Mouse (Mus musculus) hindbrain, postnatal 0 days (tissue): ENCODE results near the gene Fos. TPM values are rescaled to one million over a fixed set of nuclear protein-coding genes. Genes with fewer than 3 reads are reported as not detected.

ENCODE experiments used
- ATAC-seq: fragments of 200-750 bp; cut with Nextera tagmentation; 2 replicates; pipeline ENCODE4 v1.8.0; 2017; ENCODE audit warnings: mild to moderate bottlenecking, moderate TSS enrichment, moderate library complexity
- DNase-seq: peaks from one replicate; pipeline ENCODE4 v3.0.0-alpha.2; 2015; ENCODE audit warnings: low spot score
- H3K27ac ChIP-seq: fragments of 300-500 bp; sonication (generic); 2 replicates; pipeline ENCODE4 v1.5.1; 2014; ENCODE audit warnings: mild to moderate bottlenecking
- H3K27me3 ChIP-seq: fragments of 300-500 bp; sonication (generic); 2 replicates; pipeline ENCODE4 v1.6.1; 2014; ENCODE audit warnings: low read length, mixed read lengths; ENCODE audit not compliant: insufficient read depth
- H3K36me3 ChIP-seq: fragments of 300-500 bp; sonication (generic); 2 replicates; pipeline ENCODE4 v1.6.1; 2014; ENCODE audit warnings: low read length, mixed read lengths; ENCODE audit not compliant: insufficient read depth
- H3K4me1 ChIP-seq: fragments of 300-500 bp; sonication (generic); 2 replicates; pipeline ENCODE4 v1.6.1; 2014; ENCODE audit warnings: antibody characterized with exemption, low read length, mixed read lengths; ENCODE audit not compliant: insufficient read depth
- H3K4me2 ChIP-seq: fragments of 300-500 bp; sonication (generic); 2 replicates; pipeline ENCODE4 v1.6.1; 2014; ENCODE audit warnings: low read depth, mild to moderate bottlenecking, low read length, moderate library complexity, mixed read lengths
- H3K4me3 ChIP-seq: fragments of 300-500 bp; sonication (generic); 2 replicates; pipeline ENCODE4 v1.5.1; 2014; ENCODE audit warnings: low read length
- H3K9ac ChIP-seq: fragments of 300-500 bp; sonication (generic); replicated peaks from 2 replicates; pipeline ENCODE4 v1.6.1; 2014; ENCODE audit warnings: mild to moderate bottlenecking, low read length, moderate library complexity, mixed read lengths
- H3K9me3 ChIP-seq: fragments of 300-500 bp; sonication (generic); 2 replicates; pipeline ENCODE4 v1.6.1; 2016; ENCODE audit warnings: low read length, mixed read lengths
- CTCF ChIP-seq: IDR thresholded peaks from 2 replicates; pipeline ENCODE4 v1.5.1; 2016; ENCODE audit warnings: antibody characterized with exemption, control low read depth, low read depth
- WGBS: fragments of 180-500 bp; shearing (Covaris S2); extraction: QIAGEN DNeasy Blood & Tissue Kit; methylation state at CpG from one replicate; pipeline ENCODE4 v1.1.7; 2014; 5-methylcytosine and 5-hydroxymethylcytosine counted together
- polyA plus RNA-seq: library from polyadenylated mRNA; unstranded; fragments of >200 nt; fragmentation: Nextera tagmentation; extraction: Ambion mirVana; gene quantifications from 2 replicates; pipeline ENCODE4 v1.2.1, GENCODE M21; 2015
- total RNA-seq: library from RNA; depleted of rRNA; stranded (reverse); fragments of >200 nt; gene quantifications from 2 replicates; pipeline ENCODE4 v1.2.3, GENCODE M21; 2014

Gene Fos
- total and polyA plus RNA-seq, 2 experiments from 2014 or later = 12.1 to 23.4 TPM

DNA sequence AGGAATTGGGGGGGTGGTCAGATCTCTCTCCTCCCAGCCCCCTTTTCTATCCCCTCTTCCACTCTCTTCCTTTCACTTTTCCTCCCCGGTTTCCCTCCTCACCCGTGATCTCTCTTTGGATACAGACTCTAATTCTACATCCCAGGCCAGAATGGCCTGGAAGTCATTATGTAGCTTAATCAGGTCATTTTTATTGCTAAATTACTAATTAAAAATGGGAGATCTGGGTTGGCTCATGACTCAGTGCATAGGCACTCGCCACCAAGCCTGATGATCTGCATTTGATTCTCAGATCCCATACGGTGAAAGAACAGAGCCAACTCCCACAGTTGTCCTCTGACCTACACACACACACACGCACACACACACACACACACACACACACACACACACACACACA, 39.2 kb upstream of the Fos start:
- peaks cover 14% of the 10 kb centered on the region for H3K4me1 ChIP-seq
- no peak for TF ChIP-seq CTCF
- H3K36me3 ChIP-seq = no peaks in the 10 kb centered on the region
- no peak for ATAC-seq
- no peak for DNase-seq
- H3K4me2 ChIP-seq = no peak overlapping the region
- no peaks in the 10 kb centered on the region for H3K27me3 ChIP-seq
- no peak overlapping the region for H3K4me3 ChIP-seq
- no peaks in the 10 kb centered on the region for H3K9me3 ChIP-seq
- H3K27ac ChIP-seq = no peak overlapping the region
- H3K9ac ChIP-seq = no peak overlapping the region
- WGBS = 72% methylated on average over 5 of the region's 5 CpGs

DNA sequence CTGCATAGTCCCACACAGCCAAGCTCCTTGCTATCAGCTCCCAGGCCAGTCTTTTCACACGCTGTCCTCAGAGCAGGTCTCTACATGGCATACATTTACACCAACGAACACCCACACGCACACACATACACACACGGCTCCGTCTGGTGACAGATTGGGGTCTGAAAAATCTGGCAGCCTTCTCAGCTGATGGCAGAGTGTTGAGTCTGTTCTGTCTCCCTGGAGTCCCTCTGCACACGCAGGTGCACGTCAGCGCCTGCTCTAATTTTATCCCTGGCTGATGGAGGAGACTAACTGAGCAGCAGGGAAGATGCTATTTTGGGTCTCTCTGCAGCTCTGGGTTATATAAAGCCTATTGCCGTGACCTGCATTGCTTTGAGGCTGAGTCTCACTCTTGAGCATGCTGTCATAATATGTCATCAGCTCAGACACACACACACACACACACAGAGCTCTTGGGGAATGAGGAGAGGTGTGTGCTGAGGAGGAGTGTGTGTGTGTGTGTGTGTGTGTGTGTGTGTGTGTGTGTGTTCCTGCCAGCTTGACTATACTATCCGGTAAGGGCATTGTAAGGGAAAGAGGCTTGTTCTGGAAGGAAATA, 37.6 kb upstream of the Fos start:
- H3K27ac ChIP-seq = peak overlapping the region; percentile 62
- H3K36me3 ChIP-seq = no peaks in the 10 kb centered on the region
- 21% methylated on average over 10 of the region's 10 CpGs for WGBS
- H3K9ac ChIP-seq = no peak overlapping the region
- no peak overlapping the region for H3K4me3 ChIP-seq
- no peaks in the 10 kb centered on the region for H3K27me3 ChIP-seq
- H3K9me3 ChIP-seq = no peaks in the 10 kb centered on the region
- peak overlapping the region; percentile 21; the same call in 1 of the 2 replicates for H3K4me2 ChIP-seq
- peaks cover 14% of the 10 kb centered on the region for H3K4me1 ChIP-seq
- DNase-seq (peak; percentile 88), ATAC-seq (peak; percentile 87)
- no peak for TF ChIP-seq CTCF

DNA sequence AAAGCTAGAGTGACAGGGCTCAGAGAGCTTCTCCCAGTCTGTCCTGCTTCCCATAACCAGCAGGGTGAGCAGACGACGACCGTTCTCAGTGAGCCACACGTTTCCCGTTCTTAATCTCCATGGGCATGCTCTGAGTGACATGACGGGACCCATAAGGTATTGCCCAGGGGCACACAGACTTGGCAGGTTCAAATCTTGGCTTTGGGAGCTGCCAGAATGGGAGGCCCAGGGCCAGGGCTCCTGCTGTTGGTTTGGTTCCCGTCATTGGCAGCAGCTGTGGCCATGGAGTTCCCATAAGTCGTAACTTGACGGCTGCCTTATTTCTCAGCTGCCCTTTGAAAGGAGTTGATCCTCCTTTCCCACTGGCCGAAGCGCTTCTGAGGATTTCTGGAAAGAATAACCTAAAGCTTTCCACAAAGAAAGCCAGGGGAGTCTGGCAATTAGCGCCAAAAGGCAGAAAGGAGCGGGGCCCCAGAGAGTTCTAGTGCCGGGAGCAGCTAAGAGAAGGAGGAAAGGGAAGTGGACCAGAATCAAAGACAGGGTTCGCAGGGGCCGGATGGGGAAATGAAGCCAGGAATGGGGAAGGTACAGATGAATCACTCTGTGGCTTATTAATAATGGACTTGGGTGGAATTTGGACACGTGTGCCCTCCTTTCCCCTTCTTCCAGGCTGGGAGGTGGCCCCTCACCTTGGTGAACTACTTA, 36.4 kb upstream of the Fos start:
- no peaks in the 10 kb centered on the region for H3K27me3 ChIP-seq
- H3K36me3 ChIP-seq = no peaks in the 10 kb centered on the region
- no peak overlapping the region for H3K4me3 ChIP-seq
- TF ChIP-seq CTCF = peak; percentile 47
- H3K27ac ChIP-seq = peak overlapping the region; percentile 62
- H3K4me1 ChIP-seq = peaks cover 14% of the 10 kb centered on the region
- peak overlapping the region; percentile 29; the same call in 1 of the 2 replicates for H3K4me2 ChIP-seq
- 23% methylated on average over 17 of the region's 17 CpGs for WGBS
- H3K9me3 ChIP-seq = no peaks in the 10 kb centered on the region
- ATAC-seq (peak; percentile 75), DNase-seq (peak; percentile 80)
- no peak overlapping the region for H3K9ac ChIP-seq

DNA sequence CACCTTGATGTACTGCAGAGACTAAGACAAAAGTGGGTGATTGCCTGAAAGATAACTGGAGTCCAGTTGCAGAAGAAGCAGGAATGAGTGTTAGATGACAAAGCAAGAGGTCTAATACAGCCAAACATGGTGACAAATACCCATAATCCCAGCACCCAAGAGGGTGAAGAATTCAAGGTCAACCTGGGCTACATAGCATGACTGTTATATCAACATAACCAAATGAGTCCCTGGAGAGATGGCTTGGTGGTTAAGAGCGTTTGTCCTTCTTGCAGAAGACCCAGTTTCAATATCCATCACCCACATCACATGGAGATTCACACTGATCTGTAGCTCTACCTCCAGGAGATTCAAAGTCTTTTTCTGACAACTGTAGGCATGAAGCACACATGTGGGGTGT, 30.2 kb upstream of the Fos start:
- DNase-seq = no peak
- no peak for TF ChIP-seq CTCF
- Histone ChIP-seq H3K27ac (no peak overlapping the region), H3K9me3 (no peaks in the 10 kb centered on the region), H3K4me1 (no peaks in the 10 kb centered on the region), H3K9ac (no peak overlapping the region), H3K27me3 (no peaks in the 10 kb centered on the region), H3K36me3 (no peaks in the 10 kb centered on the region), H3K4me2 (no peak overlapping the region), H3K4me3 (no peak overlapping the region)
- ATAC-seq = no peak
- 89% methylated on average over 1 of the region's 1 CpGs for WGBS

DNA sequence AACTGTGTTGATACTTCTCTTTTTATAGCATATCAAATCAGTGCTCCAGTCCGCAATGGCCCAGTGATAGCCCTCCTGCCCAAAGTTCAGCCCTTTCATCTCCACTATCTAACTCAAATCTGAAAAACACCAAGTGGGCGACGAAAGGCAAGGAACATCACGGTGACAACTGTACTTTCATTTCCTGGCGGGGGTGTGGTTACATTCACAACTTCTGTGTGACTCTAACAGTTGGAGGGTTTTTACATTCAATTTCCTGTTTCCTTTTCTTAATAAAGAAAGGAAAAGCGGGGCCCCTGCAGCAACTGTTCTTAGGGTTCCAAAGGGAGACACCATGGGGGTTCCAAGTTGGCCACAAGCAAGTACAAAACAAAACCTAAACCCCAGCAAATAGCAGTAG, 29.0 kb upstream of the Fos start:
- no peaks in the 10 kb centered on the region for H3K36me3 ChIP-seq
- no peak for DNase-seq
- no peak overlapping the region for H3K4me2 ChIP-seq
- 54% methylated on average over 6 of the region's 6 CpGs for WGBS
- ATAC-seq = no peak
- no peaks in the 10 kb centered on the region for H3K9me3 ChIP-seq
- H3K4me3 ChIP-seq = no peak overlapping the region
- H3K4me1 ChIP-seq = no peaks in the 10 kb centered on the region
- no peak overlapping the region for H3K27ac ChIP-seq
- H3K27me3 ChIP-seq = no peaks in the 10 kb centered on the region
- H3K9ac ChIP-seq = no peak overlapping the region
- no peak for TF ChIP-seq CTCF

DNA sequence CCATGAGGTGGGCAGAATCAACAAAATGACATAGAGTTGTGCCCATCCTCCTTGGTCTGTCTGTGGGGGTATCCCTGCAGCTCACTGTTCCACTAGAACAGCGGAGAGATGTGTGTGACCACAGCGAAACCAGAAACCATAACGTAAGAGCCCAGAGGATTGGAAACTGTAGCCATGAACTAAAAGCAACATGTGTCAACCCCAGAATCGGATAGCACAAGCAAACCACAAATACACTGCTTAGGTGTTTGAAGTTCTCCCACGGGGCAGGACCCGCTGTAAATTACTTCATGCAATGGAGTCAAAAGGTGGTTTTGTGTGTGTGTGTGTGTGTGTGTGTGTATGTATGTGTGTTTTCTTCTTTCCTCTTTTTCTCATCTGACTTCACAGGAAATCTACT, 26.7 kb upstream of the Fos start:
- no peak overlapping the region for H3K27ac ChIP-seq
- no peak overlapping the region for H3K4me2 ChIP-seq
- WGBS = 92% methylated on average over 6 of the region's 6 CpGs
- no peak overlapping the region for H3K9ac ChIP-seq
- H3K36me3 ChIP-seq = no peaks in the 10 kb centered on the region
- no peak for TF ChIP-seq CTCF
- DNase-seq (no peak), ATAC-seq (no peak)
- H3K27me3 ChIP-seq = no peaks in the 10 kb centered on the region
- peaks cover 2% of the 10 kb centered on the region; the same call in 1 of the 2 replicates for H3K4me1 ChIP-seq
- H3K4me3 ChIP-seq = no peak overlapping the region
- H3K9me3 ChIP-seq = no peaks in the 10 kb centered on the region

DNA sequence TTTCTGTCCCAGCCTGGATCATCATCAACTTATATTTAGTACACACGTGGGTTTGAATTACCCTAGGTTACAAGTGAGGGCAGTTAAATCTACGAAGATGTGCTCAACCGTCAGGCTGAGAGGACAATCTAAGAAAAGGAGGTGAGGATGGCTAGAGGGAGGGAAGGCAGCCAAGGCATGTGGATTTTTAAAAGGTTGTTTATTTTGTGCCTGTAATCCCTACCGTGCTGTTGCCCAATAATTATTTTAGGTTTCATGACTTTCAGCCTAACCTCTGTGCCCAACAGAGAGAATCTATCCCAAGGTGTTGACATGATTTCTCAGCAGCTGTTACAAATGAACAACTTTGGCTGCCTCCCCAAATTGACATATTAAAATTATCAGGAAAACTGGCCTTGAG, 26.2 kb upstream of the Fos start:
- ATAC-seq = no peak
- H3K9me3 ChIP-seq = no peaks in the 10 kb centered on the region
- no peaks in the 10 kb centered on the region for H3K36me3 ChIP-seq
- H3K4me1 ChIP-seq = peaks cover 6% of the 10 kb centered on the region; the same call in 1 of the 2 replicates
- no peak overlapping the region for H3K4me2 ChIP-seq
- no peak overlapping the region for H3K4me3 ChIP-seq
- no peak overlapping the region for H3K9ac ChIP-seq
- no peak for DNase-seq
- no peaks in the 10 kb centered on the region for H3K27me3 ChIP-seq
- 69% methylated on average over 4 of the region's 4 CpGs for WGBS
- no peak for TF ChIP-seq CTCF
- no peak overlapping the region for H3K27ac ChIP-seq
